In genomic region chr17:63419503-63419902, GRCm38 (mm10) we compare ENCODE assay signal across 10 mouse cellular contexts.
"Had no signal": no experiment of that assay in that cellular context is flagged by ENCODE, and none has a peak within 500 bp of the region (broad histone marks: within the 10 kb centered on the region; RNA-seq: fewer than 3 reads in every experiment).

No protein-coding gene starts in this region.

- DNase-seq: right cerebral cortex, postnatal 14 days; right cerebral cortex, postnatal 25 days; right cerebral cortex, postnatal 4 days; spleen, adult 18-20 months; thymus, adult 18-20 months; thymus, adult 2 months; thymus, postnatal 14 days; thymus, postnatal 25 days; thymus, postnatal 36 days; thymus, postnatal 4 days had no signal
